Mouse (Mus musculus) heart, postnatal 36 days (tissue): ENCODE data around the gene Brpf1. TPM values are rescaled to one million over a fixed set of nuclear protein-coding genes. Genes with fewer than 3 reads are reported as not detected.

ENCODE experiments used
- DNase-seq, 2 experiments: peaks; one replicate each; pipeline ENCODE4 v3.0.0; 2021 to 2022
- intact Hi-C: fragments of 180-260 bp; cut with DNase I; formaldehyde crosslinking; loops from one replicate; pipeline ENCODE4 v1.15.1; 2025
- total RNA-seq, 2 experiments: library from RNA; stranded (reverse); gene quantifications; 2 replicates each; pipeline ENCODE4 v1.2.3; 2021

The Brpf1 gene
- total RNA-seq, 2 experiments from 2014 or later, result 14.0 to 16.7 TPM

GRCm38 (mm10) chr6:113346897-113347296 is 40.0 kb downstream of the Brpf1 start:
- intact Hi-C loops, result no loop called here
- DNase-seq, result no peak

- DNase-seq, result no peak
- intact Hi-C loops, result no loop called here
Measured at GRCm38 (mm10) chr6:113350538-113350937, 43.6 kb downstream of the Brpf1 start.

GRCm38 (mm10) chr6:113351161-113351560 is 44.2 kb downstream of the Brpf1 start:
- intact Hi-C loops, result no loop called here
- DNase-seq, result no peak

- intact Hi-C loops, result no loop called here
- DNase-seq, result no peak
Measured at GRCm38 (mm10) chr6:113351653-113352052, 44.7 kb downstream of the Brpf1 start.

GRCm38 (mm10) chr6:113352820-113353219 is 45.9 kb downstream of the Brpf1 start:
- intact Hi-C loops, result no loop called here
- DNase-seq, result no peak

- DNase-seq, result no peak
- intact Hi-C loops, result no loop called here
Measured at GRCm38 (mm10) chr6:113353696-113354095, 46.8 kb downstream of the Brpf1 start.

GRCm38 (mm10) chr6:113361476-113361875 is 54.5 kb downstream of the Brpf1 start:
- DNase-seq, result no peak
- intact Hi-C loops, result no loop called here

- intact Hi-C loops, result no loop called here
- no peak for DNase-seq
Measured at GRCm38 (mm10) chr6:113362241-113362640, 55.3 kb downstream of the Brpf1 start.

GRCm38 (mm10) chr6:113364518-113365135 is 57.7 kb downstream of the Brpf1 start:
- intact Hi-C loops, result no loop called here
- DNase-seq, result no peak

- intact Hi-C loops, result no loop called here
- DNase-seq, result no peak
Measured at GRCm38 (mm10) chr6:113366639-113367038, 59.7 kb downstream of the Brpf1 start.

- intact Hi-C loops, result no loop called here
- DNase-seq, result no peak
Measured at GRCm38 (mm10) chr6:113367574-113367973, 60.6 kb downstream of the Brpf1 start.

GRCm38 (mm10) chr6:113368124-113368523 is 61.2 kb downstream of the Brpf1 start:
- intact Hi-C loops, result no loop called here
- DNase-seq, result no peak

- intact Hi-C loops, result no loop called here
- no peak for DNase-seq
Measured at GRCm38 (mm10) chr6:113368577-113368976, 61.6 kb downstream of the Brpf1 start.

GRCm38 (mm10) chr6:113370194-113370929 is 63.4 kb downstream of the Brpf1 start:
- DNase-seq, result no peak
- intact Hi-C loops, result no loop called here

GRCm38 (mm10) chr6:113373491-113373890 is 66.6 kb downstream of the Brpf1 start:
- intact Hi-C loops, result no loop called here
- DNase-seq, result no peak

Other genes starting within 250 kb of the Brpf1 start
- gene Setd5, start 229.8 kb upstream of the Brpf1 start, total RNA-seq, result 10 to 100 TPM; 34.3 to 42.0 TPM
- gene Lhfpl4, start 111.8 kb upstream of the Brpf1 start, total RNA-seq, result under 1 TPM; 0.22 to 0.31 TPM
- 10 to 100 TPM; 20.0 to 21.0 TPM for gene Mtmr14, start 69.3 kb upstream of the Brpf1 start, total RNA-seq
- gene Cpne9, start 24.8 kb upstream of the Brpf1 start, total RNA-seq, result under 1 TPM in 1 of 2 experiments, not detected in 1; 0.24 TPM
- 1 to 10 TPM; 4.7 to 7.4 TPM for gene Ogg1, start 19.8 kb downstream of the Brpf1 start, total RNA-seq
- 10 to 100 TPM; 65.3 to 78.4 TPM for gene Camk1, start 36.8 kb downstream of the Brpf1 start, total RNA-seq
- gene Tada3, start 70.7 kb downstream of the Brpf1 start, total RNA-seq, result 10 to 100 TPM; 23.6 to 24.4 TPM
- 10 to 100 TPM; 69.5 to 73.0 TPM for gene Arpc4, start 71.0 kb downstream of the Brpf1 start, total RNA-seq
- 1 to 10 TPM in 1 of 2 experiments, under 1 TPM in 1; 0.67 to 1.5 TPM for gene Ttll3, start 82.1 kb downstream of the Brpf1 start, total RNA-seq
- 10 to 100 TPM in 1 of 2 experiments, 1 to 10 TPM in 1; 9.9 to 11.6 TPM for gene Rpusd3, start 112.2 kb downstream of the Brpf1 start, total RNA-seq
- 10 to 100 TPM in 1 of 2 experiments, 1 to 10 TPM in 1; 2.5 to 14.0 TPM for gene Cidec, start 128.6 kb downstream of the Brpf1 start, total RNA-seq
- gene Jagn1, start 135.4 kb downstream of the Brpf1 start, total RNA-seq, result 10 to 100 TPM; 20.4 to 20.9 TPM
- under 1 TPM; 0.65 to 0.67 TPM for gene Il17re, start 151.3 kb downstream of the Brpf1 start, total RNA-seq
- 1 to 10 TPM; 6.4 to 6.7 TPM for gene Il17rc, start 164.3 kb downstream of the Brpf1 start, total RNA-seq
- gene Creld1, start 176.2 kb downstream of the Brpf1 start, total RNA-seq, result 10 to 100 TPM; 45.9 to 57.5 TPM
- not detected for gene Prrt3, start 194.8 kb downstream of the Brpf1 start, total RNA-seq
- 10 to 100 TPM; 57.9 to 61.8 TPM for gene Emc3, start 224.5 kb downstream of the Brpf1 start, total RNA-seq
- under 1 TPM; 0.11 to 0.17 TPM for gene Fancd2, start 224.5 kb downstream of the Brpf1 start, total RNA-seq